Mouse (Mus musculus): ENCODE measurements around the gene Spata13.

- no peak for TF ChIP-seq POLR2A (IDR thresholded peaks at IDR 0.05; ENCODE audit: borderline replicate concordance, low read depth, low read length)
- peak; percentile 25; the same call in 1 of the 2 replicates for TF ChIP-seq CTCF (IDR thresholded peaks at IDR 0.05; ENCODE audit: low read depth, low read length)
Measured at GRCm38 (mm10) chr14:60773476-60773875, 139.7 kb downstream of the Spata13 start.
